Mouse (Mus musculus): ENCODE data around the gene Thada. TPM values are rescaled to one million over a fixed set of nuclear protein-coding genes. Genes with fewer than 3 reads are reported as not detected.

Thada gene
- total and polyA plus RNA-seq, 2 experiments from 2014 or later = 3.3 to 15.7 TPM

DNA sequence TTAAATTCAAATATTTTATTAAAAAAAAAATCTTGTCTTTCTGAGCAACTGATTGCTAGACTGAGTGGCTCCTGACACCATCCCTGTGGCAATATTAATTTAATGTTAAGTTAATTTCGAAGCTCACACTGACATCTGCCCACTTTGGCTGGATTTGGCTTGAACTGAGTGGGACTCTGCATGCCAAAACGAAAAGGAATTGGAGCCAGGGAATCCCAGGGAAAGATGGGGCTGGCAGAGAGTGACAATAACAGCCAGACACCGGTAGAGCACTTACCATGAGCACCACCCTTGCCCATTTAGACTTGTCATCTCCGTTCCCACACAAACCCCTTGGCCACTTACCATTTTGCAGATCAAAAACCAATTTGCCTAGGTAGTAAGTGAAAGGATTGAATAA, 12.3 kb upstream of the Thada start:
- H3K36me3 ChIP-seq (ENCODE audit: insufficient read depth, low read length) = no peaks in the 10 kb centered on the region
- no peak for TF ChIP-seq CTCF (IDR thresholded peaks at IDR 0.05; ENCODE audit: low read depth)
- WGBS = 57% methylated on average over 4 of the region's 4 CpGs

DNA sequence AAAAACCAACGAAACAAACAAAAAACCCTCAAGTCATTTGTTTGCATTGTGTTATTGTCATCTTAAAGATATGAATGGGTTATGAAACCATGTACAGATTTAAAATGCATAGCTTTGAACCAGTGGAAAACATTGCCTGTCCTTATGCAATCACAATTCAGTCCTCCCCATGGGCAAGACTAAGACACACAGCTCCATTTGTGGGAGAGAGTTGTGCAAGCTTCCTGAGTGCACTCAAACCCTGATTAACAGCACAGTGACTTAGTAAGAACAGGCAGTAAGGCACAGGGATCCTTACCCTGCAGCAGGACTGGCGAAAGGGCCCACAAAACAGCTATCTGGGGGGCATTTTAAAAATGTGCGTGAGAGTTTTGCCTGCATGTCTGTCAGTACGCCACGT, 11.2 kb upstream of the Thada start:
- ATAC-seq (no peak), DNase-seq (ENCODE audit: low spot score) (no peak)
- no peak overlapping the region for H3K4me3 ChIP-seq (ENCODE audit: low read length)
- no peaks in the 10 kb centered on the region for H3K4me1 ChIP-seq (ENCODE audit: insufficient read depth, low read length)
- H3K9me3 ChIP-seq (ENCODE audit: low read length) = no peaks in the 10 kb centered on the region
- H3K4me2 ChIP-seq (ENCODE audit: low read depth, low read length) = no peak overlapping the region
- WGBS = 89% methylated on average over 5 of the region's 5 CpGs
- no peak overlapping the region for H3K9ac ChIP-seq (replicated peaks; ENCODE audit: low read length)
- H3K27me3 ChIP-seq (ENCODE audit: insufficient read depth, low read length) = no peaks in the 10 kb centered on the region
- TF ChIP-seq CTCF (IDR thresholded peaks at IDR 0.05; ENCODE audit: low read depth) = no peak
- no peaks in the 10 kb centered on the region for H3K36me3 ChIP-seq (ENCODE audit: insufficient read depth, low read length)
- no peak overlapping the region for H3K27ac ChIP-seq

More for the DNA sequence above, 12.3 kb upstream of the Thada start:
- H3K4me3 ChIP-seq (ENCODE audit: low read length) = no peak overlapping the region
- H3K4me2 ChIP-seq (ENCODE audit: low read depth, low read length) = no peak overlapping the region
- no peaks in the 10 kb centered on the region for H3K27me3 ChIP-seq (ENCODE audit: insufficient read depth, low read length)
- DNase-seq (ENCODE audit: low spot score) (peak; percentile 17), ATAC-seq (no peak)
- H3K4me1 ChIP-seq (ENCODE audit: insufficient read depth, low read length) = no peaks in the 10 kb centered on the region
- H3K9ac ChIP-seq (replicated peaks; ENCODE audit: low read length) = no peak overlapping the region
- no peaks in the 10 kb centered on the region for H3K9me3 ChIP-seq (ENCODE audit: low read length)
- H3K27ac ChIP-seq = no peak overlapping the region

GRCm38 (mm10) chr17:84474312-84474711, 8.3 kb upstream of the Thada start:
- Histone ChIP-seq H3K9ac (replicated peaks; ENCODE audit: low read length) (no peak overlapping the region), H3K4me1 (ENCODE audit: insufficient read depth, low read length) (no peaks in the 10 kb centered on the region), H3K36me3 (ENCODE audit: insufficient read depth, low read length) (no peaks in the 10 kb centered on the region), H3K4me3 (ENCODE audit: low read length) (no peak overlapping the region), H3K27me3 (ENCODE audit: insufficient read depth, low read length) (no peaks in the 10 kb centered on the region), H3K4me2 (ENCODE audit: low read depth, low read length) (no peak overlapping the region), H3K27ac (no peak overlapping the region), H3K9me3 (ENCODE audit: low read length) (no peaks in the 10 kb centered on the region)
- ATAC-seq (no peak), DNase-seq (ENCODE audit: low spot score) (peak; percentile 62)
- TF ChIP-seq CTCF (IDR thresholded peaks at IDR 0.05; ENCODE audit: low read depth) = peak; percentile 70
- 46% methylated on average over 4 of the region's 4 CpGs for WGBS

- H3K27me3 ChIP-seq (ENCODE audit: insufficient read depth, low read length) = no peaks in the 10 kb centered on the region
Measured at GRCm38 (mm10) chr17:84435012-84435411, 31.0 kb downstream of the Thada start.

GRCm38 (mm10) chr17:84434233-84434632, 31.8 kb downstream of the Thada start:
- DNase-seq (ENCODE audit: low spot score) (no peak), ATAC-seq (no peak)
- Histone ChIP-seq H3K9me3 (ENCODE audit: low read length) (no peaks in the 10 kb centered on the region), H3K4me3 (ENCODE audit: low read length) (no peak overlapping the region), H3K4me2 (ENCODE audit: low read depth, low read length) (no peak overlapping the region), H3K4me1 (ENCODE audit: insufficient read depth, low read length) (no peaks in the 10 kb centered on the region), H3K27me3 (ENCODE audit: insufficient read depth, low read length) (no peaks in the 10 kb centered on the region), H3K36me3 (ENCODE audit: insufficient read depth, low read length) (peaks cover 44% of the 10 kb centered on the region), H3K9ac (replicated peaks; ENCODE audit: low read length) (no peak overlapping the region), H3K27ac (no peak overlapping the region)
- TF ChIP-seq CTCF (IDR thresholded peaks at IDR 0.05; ENCODE audit: low read depth) = no peak

More at GRCm38 (mm10) chr17:84435012-84435411, 31.0 kb downstream of the Thada start:
- H3K27ac ChIP-seq = no peak overlapping the region
- ATAC-seq (no peak), DNase-seq (ENCODE audit: low spot score) (no peak)
- H3K9me3 ChIP-seq (ENCODE audit: low read length) = no peaks in the 10 kb centered on the region
- no peak overlapping the region for H3K9ac ChIP-seq (replicated peaks; ENCODE audit: low read length)
- no peak overlapping the region for H3K4me2 ChIP-seq (ENCODE audit: low read depth, low read length)
- no peaks in the 10 kb centered on the region for H3K4me1 ChIP-seq (ENCODE audit: insufficient read depth, low read length)
- no peak for TF ChIP-seq CTCF (IDR thresholded peaks at IDR 0.05; ENCODE audit: low read depth)
- H3K4me3 ChIP-seq (ENCODE audit: low read length) = no peak overlapping the region
- peaks cover 46% of the 10 kb centered on the region for H3K36me3 ChIP-seq (ENCODE audit: insufficient read depth, low read length)
- WGBS = 88% methylated on average over 4 of the region's 4 CpGs

- H3K27me3 ChIP-seq (ENCODE audit: insufficient read depth, low read length) = no peaks in the 10 kb centered on the region
- ATAC-seq (no peak), DNase-seq (ENCODE audit: low spot score) (no peak)
- no peak overlapping the region for H3K4me3 ChIP-seq (ENCODE audit: low read length)
- no peak overlapping the region for H3K4me2 ChIP-seq (ENCODE audit: low read depth, low read length)
- TF ChIP-seq CTCF (IDR thresholded peaks at IDR 0.05; ENCODE audit: low read depth) = no peak
- H3K4me1 ChIP-seq (ENCODE audit: insufficient read depth, low read length) = no peaks in the 10 kb centered on the region
- H3K9me3 ChIP-seq (ENCODE audit: low read length) = no peaks in the 10 kb centered on the region
- peaks cover 41% of the 10 kb centered on the region; the same call in 1 of the 2 replicates for H3K36me3 ChIP-seq (ENCODE audit: insufficient read depth, low read length)
- H3K27ac ChIP-seq = no peak overlapping the region
- no peak overlapping the region for H3K9ac ChIP-seq (replicated peaks; ENCODE audit: low read length)
- WGBS = 79% methylated on average over 5 of the region's 5 CpGs
Measured at GRCm38 (mm10) chr17:84431991-84432390, 34.0 kb downstream of the Thada start.

- Histone ChIP-seq H3K9me3 (ENCODE audit: low read length) (no peaks in the 10 kb centered on the region), H3K9ac (replicated peaks; ENCODE audit: low read length) (no peak overlapping the region), H3K4me3 (ENCODE audit: low read length) (no peak overlapping the region), H3K36me3 (ENCODE audit: insufficient read depth, low read length) (peaks cover 15% of the 10 kb centered on the region; the same call in 1 of the 2 replicates), H3K4me2 (ENCODE audit: low read depth, low read length) (no peak overlapping the region), H3K4me1 (ENCODE audit: insufficient read depth, low read length) (no peaks in the 10 kb centered on the region), H3K27me3 (ENCODE audit: insufficient read depth, low read length) (no peaks in the 10 kb centered on the region), H3K27ac (no peak overlapping the region)
- no peak for TF ChIP-seq CTCF (IDR thresholded peaks at IDR 0.05; ENCODE audit: low read depth)
- DNase-seq (ENCODE audit: low spot score) (no peak), ATAC-seq (no peak)
- 70% methylated on average over 1 of the region's 1 CpGs for WGBS
Measured at GRCm38 (mm10) chr17:84424258-84424657, 41.7 kb downstream of the Thada start.

Data from hindbrain, postnatal 0 days (tissue).